Mouse (Mus musculus): ENCODE results near the gene Samd9l. TPM values are rescaled to one million over a fixed set of nuclear protein-coding genes. Genes with fewer than 3 reads are reported as not detected.
"Not testable (repeated sequence)": the region's sequence is repeated elsewhere in the genome, so short reads cannot be mapped to it uniquely, and the experiment has no call there.

Gene Samd9l
- 8.5 and 12.6 TPM in 2 replicates for polyA plus RNA-seq (2012; rRNA removed)

DNA sequence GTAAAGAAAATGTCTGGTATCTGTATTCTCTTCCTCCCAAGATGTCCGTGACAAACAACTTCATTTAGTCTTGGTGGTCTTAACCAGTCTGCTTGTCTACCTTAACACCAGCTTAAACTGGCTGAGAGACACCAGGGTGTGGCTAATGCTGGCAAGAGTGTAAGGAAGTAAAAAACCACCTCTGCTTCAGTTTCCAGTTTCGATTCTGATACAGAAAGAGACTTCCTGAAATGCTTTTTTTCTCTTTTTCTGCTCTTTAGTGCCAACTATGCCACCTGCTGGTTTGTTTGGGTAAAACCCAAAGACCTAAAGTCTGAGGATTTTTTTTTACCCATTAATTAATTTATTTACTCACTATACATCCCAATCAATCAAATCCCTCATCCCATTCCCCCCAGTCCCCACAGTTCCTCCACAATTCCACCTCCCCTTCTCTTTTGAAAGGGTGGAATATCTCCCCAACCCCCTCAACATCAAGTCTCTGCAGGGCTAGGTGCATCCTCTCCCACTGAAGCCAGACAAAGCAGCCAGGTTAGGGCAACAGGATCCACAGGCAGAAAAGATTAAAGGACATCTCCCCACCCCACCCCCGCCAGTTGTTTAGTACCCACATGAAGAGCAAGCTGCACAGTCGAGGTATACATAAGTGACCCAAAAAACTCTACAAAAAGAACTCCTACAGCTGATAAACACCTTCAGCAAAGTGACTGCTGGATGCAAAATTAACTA is at the start of gene Samd9l:
Gene Samd9l, minus strand, starts transcription at position 233 of the 729 bp plus-strand sequence.
- H3K36me3 ChIP-seq (ENCODE audit: control insufficient read depth, insufficient read depth, low read length); H3K4me1 ChIP-seq (ENCODE audit: control insufficient read depth, insufficient read depth, low read length); H3K27me3 ChIP-seq (replicated peaks; ENCODE audit: control insufficient read depth, insufficient read depth, low read length): not testable (repeated sequence)
- 13% methylated on average over 4 of the region's 4 CpGs for WGBS
- peak; percentile 95 for DNase-seq
- Histone ChIP-seq H3K4me3 (ENCODE audit: insufficient read depth, low read depth, low read length) (peak within 1 kb of the TSS; percentile 74), H3K27ac (ENCODE audit: insufficient read depth, low read depth, low read length) (peak within 1 kb of the TSS; percentile 95)

DNA sequence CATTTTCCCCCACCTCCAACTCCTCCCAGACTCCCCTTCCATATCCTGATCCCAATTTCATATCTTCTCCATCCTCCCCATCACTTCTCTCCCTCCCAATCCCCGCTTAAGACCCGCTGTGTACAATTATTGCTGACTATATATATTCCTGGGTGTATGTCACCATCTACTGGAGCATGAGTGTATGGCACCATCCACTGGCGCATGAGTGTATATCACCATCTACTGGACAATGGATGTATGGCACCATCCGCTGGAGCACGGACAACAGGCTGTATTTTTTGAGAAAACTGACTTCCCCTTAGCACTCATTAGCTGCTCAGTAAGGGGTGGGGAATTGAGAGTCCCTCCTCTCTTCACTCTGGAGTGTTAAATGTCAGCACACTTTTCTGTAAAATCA is 48.0 kb upstream of the Samd9l start:
- peak; percentile 81 for DNase-seq
- 2% methylated on average over 5 of the region's 5 CpGs for WGBS
- Histone ChIP-seq H3K36me3 (ENCODE audit: control insufficient read depth, insufficient read depth, low read length) (no peaks in the 10 kb centered on the region), H3K4me3 (ENCODE audit: insufficient read depth, low read depth, low read length) (no peak overlapping the region), H3K4me1 (ENCODE audit: control insufficient read depth, insufficient read depth, low read length) (no peaks in the 10 kb centered on the region; the same call in 1 of the 2 replicates), H3K27me3 (replicated peaks; ENCODE audit: control insufficient read depth, insufficient read depth, low read length) (no peaks in the 10 kb centered on the region), H3K27ac (ENCODE audit: insufficient read depth, low read depth, low read length) (no peak overlapping the region)
- TF ChIP-seq POLR2A (IDR thresholded peaks at IDR 0.05; ENCODE audit: low read depth, low read length) (no peak), CTCF (conservative IDR thresholded peaks at IDR 0.05; ENCODE audit: insufficient read depth, insufficient read length, low read depth, low read length) (peak; percentile 100; the same call in 1 of the 2 replicates)

DNA sequence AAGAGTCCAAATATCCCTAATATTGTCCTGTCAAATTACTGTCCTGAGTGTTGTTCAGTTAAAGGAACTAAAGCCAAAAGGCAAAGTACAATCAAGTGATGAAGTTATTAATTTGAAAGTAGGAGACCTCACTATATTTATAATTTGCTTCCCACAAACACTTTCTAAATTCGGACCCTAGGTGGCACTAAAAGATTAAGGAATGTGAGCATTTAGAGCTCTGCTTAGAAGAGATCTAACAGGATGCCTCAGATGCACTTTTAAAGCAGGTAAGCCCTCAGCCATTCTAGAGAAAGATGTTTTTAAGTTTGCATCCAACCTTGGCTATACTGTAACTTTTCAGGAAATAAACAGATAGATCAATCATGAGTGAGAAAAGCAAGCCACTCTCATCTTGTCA is 44.5 kb upstream of the Samd9l start:
- 6% methylated on average over 1 of the region's 1 CpGs for WGBS
- Histone ChIP-seq H3K27ac (ENCODE audit: insufficient read depth, low read depth, low read length) (no peak overlapping the region), H3K36me3 (ENCODE audit: control insufficient read depth, insufficient read depth, low read length) (no peaks in the 10 kb centered on the region), H3K4me3 (ENCODE audit: insufficient read depth, low read depth, low read length) (no peak overlapping the region), H3K4me1 (ENCODE audit: control insufficient read depth, insufficient read depth, low read length) (no peaks in the 10 kb centered on the region; the same call in 1 of the 2 replicates), H3K27me3 (replicated peaks; ENCODE audit: control insufficient read depth, insufficient read depth, low read length) (no peaks in the 10 kb centered on the region)
- no peak for TF ChIP-seq CTCF (conservative IDR thresholded peaks at IDR 0.05; ENCODE audit: insufficient read depth, insufficient read length, low read depth, low read length)
- TF ChIP-seq POLR2A (IDR thresholded peaks at IDR 0.05; ENCODE audit: low read depth, low read length), result no peak
- DNase-seq, result no peak

DNA sequence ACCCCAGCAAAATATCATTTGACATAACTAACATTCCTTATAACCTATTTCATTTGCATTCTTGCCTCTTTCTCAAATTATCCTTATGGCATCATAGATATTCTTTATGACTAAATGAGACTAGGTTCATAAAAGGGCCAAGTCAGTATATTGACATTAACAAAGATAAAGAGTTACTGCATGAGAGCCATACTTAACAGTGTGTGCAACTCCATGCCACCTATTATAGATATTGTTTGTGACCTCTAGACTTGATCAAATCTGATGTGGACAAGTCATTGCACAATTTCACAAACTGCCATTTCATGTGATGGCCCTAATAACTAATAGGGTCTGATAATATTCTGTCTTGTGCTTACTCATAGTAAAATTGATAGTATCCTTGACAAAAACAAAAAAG is 36.7 kb upstream of the Samd9l start:
- DNase-seq, result no peak
- Histone ChIP-seq H3K27ac (ENCODE audit: insufficient read depth, low read depth, low read length) (no peak overlapping the region), H3K36me3 (ENCODE audit: control insufficient read depth, insufficient read depth, low read length) (no peaks in the 10 kb centered on the region), H3K4me3 (ENCODE audit: insufficient read depth, low read depth, low read length) (no peak overlapping the region), H3K27me3 (replicated peaks; ENCODE audit: control insufficient read depth, insufficient read depth, low read length) (no peaks in the 10 kb centered on the region), H3K4me1 (ENCODE audit: control insufficient read depth, insufficient read depth, low read length) (no peaks in the 10 kb centered on the region)
- TF ChIP-seq POLR2A (IDR thresholded peaks at IDR 0.05; ENCODE audit: low read depth, low read length), result no peak
- TF ChIP-seq CTCF (conservative IDR thresholded peaks at IDR 0.05; ENCODE audit: insufficient read depth, insufficient read length, low read depth, low read length), result no peak

DNA sequence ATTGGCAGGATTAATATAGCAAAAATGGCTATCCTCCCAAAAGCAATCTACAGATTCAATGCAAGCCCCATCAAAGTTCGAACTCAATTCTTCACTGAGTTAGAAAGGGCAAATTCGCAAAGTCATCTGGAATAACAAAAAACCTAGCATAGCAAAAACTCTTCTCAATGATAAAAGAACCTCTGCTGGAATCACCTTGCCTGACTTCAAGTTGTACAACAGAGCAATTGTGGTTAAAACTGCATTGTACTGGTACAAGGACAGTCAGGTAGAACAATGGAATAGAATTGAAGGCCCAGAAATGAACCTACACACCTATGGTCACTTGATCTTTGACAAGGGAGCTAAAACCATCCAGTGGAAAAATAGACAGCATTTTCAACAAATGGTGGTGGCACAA is 31.6 kb upstream of the Samd9l start:
- H3K4me1 ChIP-seq (ENCODE audit: control insufficient read depth, insufficient read depth, low read length); H3K27ac ChIP-seq (ENCODE audit: insufficient read depth, low read depth, low read length); DNase-seq; H3K4me3 ChIP-seq (ENCODE audit: insufficient read depth, low read depth, low read length); H3K27me3 ChIP-seq (replicated peaks; ENCODE audit: control insufficient read depth, insufficient read depth, low read length); H3K36me3 ChIP-seq (ENCODE audit: control insufficient read depth, insufficient read depth, low read length): not testable (repeated sequence)
- WGBS, result 88% methylated on average over 2 of the region's 2 CpGs

DNA sequence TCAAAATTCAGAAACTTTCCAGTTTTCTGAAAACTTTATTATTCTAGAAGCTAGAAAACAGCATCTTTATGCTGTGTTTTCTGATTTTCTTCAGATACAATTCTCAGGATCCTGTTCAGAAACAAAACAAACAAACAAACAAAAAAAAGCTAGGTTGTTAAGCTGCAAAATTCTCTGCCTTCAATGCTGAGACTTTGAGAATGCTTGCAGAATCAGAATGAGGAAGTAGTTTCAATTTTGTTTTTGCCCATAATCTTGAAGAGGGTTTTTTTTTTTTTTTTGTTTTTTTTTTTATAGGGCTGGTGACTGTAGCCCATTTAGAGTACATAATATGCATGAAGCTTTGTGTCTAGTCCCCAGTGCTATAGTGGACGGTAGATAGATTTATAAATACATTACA is 27.7 kb upstream of the Samd9l start:
- H3K27ac ChIP-seq (ENCODE audit: insufficient read depth, low read depth, low read length), result no peak overlapping the region; the same call in 1 of the 2 replicates
- no peaks in the 10 kb centered on the region for H3K27me3 ChIP-seq (replicated peaks; ENCODE audit: control insufficient read depth, insufficient read depth, low read length)
- TF ChIP-seq CTCF (conservative IDR thresholded peaks at IDR 0.05; ENCODE audit: insufficient read depth, insufficient read length, low read depth, low read length) (no peak), POLR2A (IDR thresholded peaks at IDR 0.05; ENCODE audit: low read depth, low read length) (no peak)
- no peaks in the 10 kb centered on the region for H3K36me3 ChIP-seq (ENCODE audit: control insufficient read depth, insufficient read depth, low read length)
- H3K4me3 ChIP-seq (ENCODE audit: insufficient read depth, low read depth, low read length), result no peak overlapping the region
- 57% methylated on average over 1 of the region's 1 CpGs for WGBS
- H3K4me1 ChIP-seq (ENCODE audit: control insufficient read depth, insufficient read depth, low read length), result no peaks in the 10 kb centered on the region
- no peak for DNase-seq

- H3K27me3 ChIP-seq (replicated peaks; ENCODE audit: control insufficient read depth, insufficient read depth, low read length); H3K27ac ChIP-seq (ENCODE audit: insufficient read depth, low read depth, low read length); H3K36me3 ChIP-seq (ENCODE audit: control insufficient read depth, insufficient read depth, low read length); H3K4me3 ChIP-seq (ENCODE audit: insufficient read depth, low read depth, low read length); H3K4me1 ChIP-seq (ENCODE audit: control insufficient read depth, insufficient read depth, low read length): not testable (repeated sequence)
- DNase-seq, result peak; percentile 93
Measured at GRCm38 (mm10) chr6:3425333-3425732, 26.0 kb upstream of the Samd9l start.

DNA sequence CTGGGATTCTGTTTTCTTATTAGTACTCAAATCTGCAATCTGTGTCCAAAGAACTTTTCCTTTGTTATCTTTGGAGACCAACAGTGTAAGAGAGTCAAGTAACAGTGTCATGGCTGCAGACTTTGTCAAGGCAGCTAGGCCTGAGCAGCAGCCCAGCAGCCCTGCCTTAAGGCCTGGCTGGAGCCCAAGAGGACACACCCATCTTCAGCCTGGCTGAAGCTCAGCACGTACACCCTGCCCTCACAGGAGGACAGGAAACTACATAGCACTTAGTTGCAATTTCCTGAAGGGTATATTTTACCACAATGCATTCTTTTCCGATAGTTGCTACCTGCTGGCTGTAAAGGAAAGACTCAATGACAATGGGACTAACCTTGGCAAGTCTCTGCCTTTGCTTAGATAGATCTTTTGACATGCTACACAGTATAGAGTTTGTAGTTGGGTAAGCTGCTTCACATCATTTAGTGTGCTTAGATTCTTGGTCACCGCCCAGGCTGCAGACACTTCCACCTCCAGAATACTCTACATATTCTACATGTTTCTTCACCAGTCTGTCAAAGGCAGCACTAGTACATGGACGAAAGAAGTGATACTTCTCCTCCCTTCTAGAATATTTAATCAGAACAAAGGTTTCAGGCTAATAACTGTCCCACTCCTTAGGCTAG is 25.4 kb upstream of the Samd9l start:
- H3K4me1 ChIP-seq (ENCODE audit: control insufficient read depth, insufficient read depth, low read length); H3K36me3 ChIP-seq (ENCODE audit: control insufficient read depth, insufficient read depth, low read length); H3K4me3 ChIP-seq (ENCODE audit: insufficient read depth, low read depth, low read length); H3K27me3 ChIP-seq (replicated peaks; ENCODE audit: control insufficient read depth, insufficient read depth, low read length): not testable (repeated sequence)
- DNase-seq, result peak; percentile 87
- peak overlapping the region; percentile 50; the same call in 1 of the 2 replicates for H3K27ac ChIP-seq (ENCODE audit: insufficient read depth, low read depth, low read length)
- 6% methylated on average over 1 of the region's 4 CpGs for WGBS

GRCm38 (mm10) chr6:3397182-3397906 is 2.0 kb downstream of the Samd9l start:
- DNase-seq, result peak; percentile 56
- WGBS, result 26% methylated on average over 5 of the region's 7 CpGs
- not testable (repeated sequence) for H3K4me1 ChIP-seq (ENCODE audit: control insufficient read depth, insufficient read depth, low read length); H3K27me3 ChIP-seq (replicated peaks; ENCODE audit: control insufficient read depth, insufficient read depth, low read length); H3K36me3 ChIP-seq (ENCODE audit: control insufficient read depth, insufficient read depth, low read length)
- Histone ChIP-seq H3K4me3 (ENCODE audit: insufficient read depth, low read depth, low read length) (peak overlapping the region; percentile 58), H3K27ac (ENCODE audit: insufficient read depth, low read depth, low read length) (peak overlapping the region; percentile 95)

- not testable (repeated sequence) for H3K36me3 ChIP-seq (ENCODE audit: control insufficient read depth, insufficient read depth, low read length); H3K27me3 ChIP-seq (replicated peaks; ENCODE audit: control insufficient read depth, insufficient read depth, low read length); H3K4me1 ChIP-seq (ENCODE audit: control insufficient read depth, insufficient read depth, low read length)
- 29% methylated on average over 4 of the region's 4 CpGs for WGBS
- Histone ChIP-seq H3K27ac (ENCODE audit: insufficient read depth, low read depth, low read length) (peak overlapping the region; percentile 98), H3K4me3 (ENCODE audit: insufficient read depth, low read depth, low read length) (peak overlapping the region; percentile 15)
- DNase-seq, result peak; percentile 78
Measured at GRCm38 (mm10) chr6:3395921-3396611, 3.3 kb downstream of the Samd9l start.
